Mouse (Mus musculus): ENCODE measurements around the gene Adamts1. TPM values are rescaled to one million over a fixed set of nuclear protein-coding genes. Genes with fewer than 3 reads are reported as not detected.

Gene Adamts1
- total RNA-seq, 2 experiments from 2014 or later = 0.38 TPM; not detected in 1

GRCm38 (mm10) chr16:85772272-85772671 lies 30.6 kb downstream of the Adamts1 start:
- ATAC-seq (replicated peaks; ENCODE audit: low FRiP score, poor library complexity, severe bottlenecking) = no peak

GRCm38 (mm10) chr16:85767341-85767740 lies 35.6 kb downstream of the Adamts1 start:
- ATAC-seq (replicated peaks; ENCODE audit: low FRiP score, poor library complexity, severe bottlenecking) = no peak

GRCm38 (mm10) chr16:85765697-85766096 lies 37.2 kb downstream of the Adamts1 start:
- ATAC-seq (replicated peaks; ENCODE audit: low FRiP score, poor library complexity, severe bottlenecking) = no peak

GRCm38 (mm10) chr16:85765167-85765566 lies 37.7 kb downstream of the Adamts1 start:
- no peak for ATAC-seq (replicated peaks; ENCODE audit: low FRiP score, poor library complexity, severe bottlenecking)

GRCm38 (mm10) chr16:85762052-85762665 lies 40.8 kb downstream of the Adamts1 start:
- no peak for ATAC-seq (replicated peaks; ENCODE audit: low FRiP score, poor library complexity, severe bottlenecking)

GRCm38 (mm10) chr16:85760961-85761580 lies 41.8 kb downstream of the Adamts1 start:
- ATAC-seq (replicated peaks; ENCODE audit: low FRiP score, poor library complexity, severe bottlenecking) = no peak

- ATAC-seq (replicated peaks; ENCODE audit: low FRiP score, poor library complexity, severe bottlenecking) = no peak
These were observed 46.7 kb downstream of the Adamts1 start for GRCm38 (mm10) chr16:85756101-85756819.

GRCm38 (mm10) chr16:85749335-85749734 lies 53.6 kb downstream of the Adamts1 start:
- no peak for ATAC-seq (replicated peaks; ENCODE audit: low FRiP score, poor library complexity, severe bottlenecking)

GRCm38 (mm10) chr16:85747589-85748360 lies 55.1 kb downstream of the Adamts1 start:
- ATAC-seq (replicated peaks; ENCODE audit: low FRiP score, poor library complexity, severe bottlenecking) = no peak

- no peak for ATAC-seq (replicated peaks; ENCODE audit: low FRiP score, poor library complexity, severe bottlenecking)
These were observed 56.5 kb downstream of the Adamts1 start for GRCm38 (mm10) chr16:85746386-85746785.

Other genes with a start within 250 kb of the Adamts1 start
- gene Cyyr1, start 249.7 kb downstream of the Adamts1 start, total RNA-seq (2015; ENCODE audit: low replicate concordance) = not detected in 2 replicates
- gene Cyyr1, start 249.7 kb downstream of the Adamts1 start, total RNA-seq (2017; ENCODE audit: low replicate concordance) = 0.13 TPM in 1 of 2 replicates, not detected in the other
- not detected in 2 replicates for gene Adamts5, start 98.7 kb upstream of the Adamts1 start, total RNA-seq (2015; ENCODE audit: low replicate concordance)
- gene Adamts5, start 98.7 kb upstream of the Adamts1 start, total RNA-seq (2017; ENCODE audit: low replicate concordance) = 0.13 TPM in 1 of 2 replicates, not detected in the other